Mouse (Mus musculus) E14TG2a.4 (cell line): Measurements from ENCODE around the gene Tbl2.

Experiments used
- H3K27me3 ChIP-seq: 2 replicates; pipeline ENCODE4 v1.6.1; 2014; ENCODE audit warnings: low read length, control low read depth; ENCODE audit not compliant: insufficient read depth
- H3K36me3 ChIP-seq: 2 replicates; pipeline ENCODE4 v1.6.1; 2014; ENCODE audit warnings: low read length, control low read depth; ENCODE audit not compliant: insufficient read depth
- H3K4me1 ChIP-seq: replicated peaks from 2 replicates; pipeline ENCODE4 v1.6.1; 2014; ENCODE audit warnings: low read depth, low read length, control low read depth
- H3K4me3 ChIP-seq: replicated peaks from 2 replicates; pipeline ENCODE4 v1.5.1; 2014; ENCODE audit warnings: mild to moderate bottlenecking, low read length
- H3K9me3 ChIP-seq: 2 replicates; pipeline ENCODE4 v1.6.1; 2014; ENCODE audit warnings: low read length, control low read depth
- CTCF ChIP-seq: conservative IDR thresholded peaks from 2 replicates; pipeline ENCODE4 v1.5.1; 2014; ENCODE audit warnings: low read length
- NANOG ChIP-seq: IDR thresholded peaks from 2 replicates; pipeline ENCODE4 v1.6.1; 2014; ENCODE audit warnings: borderline replicate concordance, low read length, mixed read lengths
- POU5F1 ChIP-seq: IDR thresholded peaks from 2 replicates; pipeline ENCODE4 v1.6.1; 2014; ENCODE audit warnings: low read length, borderline replicate concordance

The Tbl2 gene

GRCm38 (mm10) chr5:135178523-135178922 lies 29.1 kb downstream of the Tbl2 start:
- Histone ChIP-seq H3K4me3 (no peak overlapping the region), H3K36me3 (peaks cover 88% of the 10 kb centered on the region), H3K4me1 (peaks cover 98% of the 10 kb centered on the region), H3K9me3 (no peaks in the 10 kb centered on the region), H3K27me3 (no peaks in the 10 kb centered on the region)
- no peak for TF ChIP-seq POU5F1
- TF ChIP-seq CTCF: no peak
- TF ChIP-seq NANOG: no peak

- H3K36me3 ChIP-seq: peaks cover 83% of the 10 kb centered on the region
- TF ChIP-seq CTCF (no peak), NANOG (no peak), POU5F1 (no peak)
- H3K27me3 ChIP-seq: no peaks in the 10 kb centered on the region
- peaks cover 96% of the 10 kb centered on the region for H3K4me1 ChIP-seq
- no peak overlapping the region for H3K4me3 ChIP-seq
- H3K9me3 ChIP-seq: no peaks in the 10 kb centered on the region
These were observed 29.5 kb downstream of the Tbl2 start for GRCm38 (mm10) chr5:135178996-135179395.

- H3K36me3 ChIP-seq: peaks cover 78% of the 10 kb centered on the region
- TF ChIP-seq NANOG (no peak), POU5F1 (no peak), CTCF (no peak)
- no peaks in the 10 kb centered on the region for H3K9me3 ChIP-seq
- H3K27me3 ChIP-seq: no peaks in the 10 kb centered on the region
- peaks cover 92% of the 10 kb centered on the region for H3K4me1 ChIP-seq
- H3K4me3 ChIP-seq: no peak overlapping the region
These were observed 30.2 kb downstream of the Tbl2 start for GRCm38 (mm10) chr5:135179616-135180015.

GRCm38 (mm10) chr5:135180796-135181195 lies 31.3 kb downstream of the Tbl2 start:
- Histone ChIP-seq H3K4me3 (0 out of 2 replicates have a peak overlapping the region, but pooled peaks have one; percentile 17), H3K9me3 (no peaks in the 10 kb centered on the region), H3K4me1 (peaks cover 91% of the 10 kb centered on the region), H3K36me3 (peaks cover 69% of the 10 kb centered on the region), H3K27me3 (no peaks in the 10 kb centered on the region)
- TF ChIP-seq POU5F1 (no peak), CTCF (no peak), NANOG (no peak)

- H3K9me3 ChIP-seq: no peaks in the 10 kb centered on the region
- no peak overlapping the region for H3K4me3 ChIP-seq
- peaks cover 60% of the 10 kb centered on the region for H3K36me3 ChIP-seq
- peaks cover 88% of the 10 kb centered on the region for H3K4me1 ChIP-seq
- H3K27me3 ChIP-seq: no peaks in the 10 kb centered on the region
- TF ChIP-seq NANOG (no peak), CTCF (no peak), POU5F1 (no peak)
These were observed 32.3 kb downstream of the Tbl2 start for GRCm38 (mm10) chr5:135181776-135182175.

GRCm38 (mm10) chr5:135183131-135183861 lies 33.8 kb downstream of the Tbl2 start:
- Histone ChIP-seq H3K36me3 (peaks cover 44% of the 10 kb centered on the region), H3K9me3 (no peaks in the 10 kb centered on the region), H3K4me3 (no peak overlapping the region), H3K4me1 (peaks cover 73% of the 10 kb centered on the region), H3K27me3 (no peaks in the 10 kb centered on the region)
- no peak for TF ChIP-seq CTCF
- TF ChIP-seq POU5F1: no peak
- TF ChIP-seq NANOG: no peak

- no peak for TF ChIP-seq POU5F1
- Histone ChIP-seq H3K4me1 (peaks cover 71% of the 10 kb centered on the region), H3K36me3 (peaks cover 41% of the 10 kb centered on the region), H3K27me3 (no peaks in the 10 kb centered on the region), H3K9me3 (no peaks in the 10 kb centered on the region), H3K4me3 (no peak overlapping the region)
These were observed 35.6 kb downstream of the Tbl2 start for GRCm38 (mm10) chr5:135185016-135185415.

GRCm38 (mm10) chr5:135185596-135185995 lies 36.1 kb downstream of the Tbl2 start:
- Histone ChIP-seq H3K27me3 (no peaks in the 10 kb centered on the region), H3K36me3 (peaks cover 41% of the 10 kb centered on the region), H3K4me1 (peaks cover 70% of the 10 kb centered on the region), H3K4me3 (0 out of 2 replicates have a peak overlapping the region, but pooled peaks have one; percentile 94), H3K9me3 (no peaks in the 10 kb centered on the region)
- TF ChIP-seq NANOG: no peak
- no peak for TF ChIP-seq POU5F1
- TF ChIP-seq CTCF: peak; percentile 60

GRCm38 (mm10) chr5:135186231-135186620 lies 36.8 kb downstream of the Tbl2 start:
- H3K4me1 ChIP-seq: peaks cover 64% of the 10 kb centered on the region
- H3K27me3 ChIP-seq: no peaks in the 10 kb centered on the region
- peak overlapping the region; percentile 94 for H3K4me3 ChIP-seq
- H3K36me3 ChIP-seq: peaks cover 40% of the 10 kb centered on the region
- no peaks in the 10 kb centered on the region for H3K9me3 ChIP-seq
- TF ChIP-seq NANOG: no peak
- no peak for TF ChIP-seq POU5F1
- TF ChIP-seq CTCF: no peak
